Mouse (Mus musculus): Measurements from ENCODE around the gene Oxtr.

- no peak for TF ChIP-seq CTCF (IDR thresholded peaks at IDR 0.05; ENCODE audit: low read depth)
- TF ChIP-seq EP300 (IDR thresholded peaks at IDR 0.05; ENCODE audit: low read depth): no peak
Measured at GRCm38 (mm10) chr6:112492656-112493055, 2.9 kb upstream of the Oxtr start.

Data from liver, postnatal 0 days (tissue).